In genomic region chr4:63493351-63494121, GRCm38 (mm10) we compare ENCODE assay signal across 7 mouse cellular contexts. TPM values are rescaled to one million over a fixed set of nuclear protein-coding genes. Genes with fewer than 3 reads are reported as not detected.
DNase-seq lines count a peak whose midpoint lies in the region; ATAC-seq lines count a peak whose summit lies in the region.

No protein-coding gene starts in this region.

- peak overlapping the region; percentile 88 for H3K4me2 ChIP-seq in hindbrain, embryonic 13.5 days
- H3K4me2 ChIP-seq in neural tube, embryonic 12.5 days (replicated peaks): peak overlapping the region; percentile 91

- DNase-seq in left cerebral cortex, postnatal 4 days: peak; percentile 67
- DNase-seq in left cerebral cortex, postnatal 14 days (ENCODE audit: low spot score in 2 of 2): no peak
- peak; percentile 20 for DNase-seq in embryonic facial prominence, embryonic 10.5 days (ENCODE audit: low spot score)
- no peak for DNase-seq in adrenal gland, postnatal 4 days (ENCODE audit: low spot score in 2 of 2)

- intact Hi-C loops in left cerebral cortex, postnatal 4 days (cut with DNase I): no loop called here
- intact Hi-C loops in left cerebral cortex, postnatal 14 days (cut with DNase I): loop anchor here (10.0 kb wide), 1 partner anchor 351 kb away; no protein-coding TSS in a partner anchor

- no peak overlapping the region for H3K9ac ChIP-seq in hindbrain, embryonic 13.5 days
- no peak overlapping the region for H3K9ac ChIP-seq in neural tube, embryonic 12.5 days

- no peak overlapping the region for H3K27ac ChIP-seq in embryonic facial prominence, embryonic 10.5 days (replicated peaks)
- H3K27ac ChIP-seq in hindbrain, embryonic 13.5 days: no peak overlapping the region
- no peak overlapping the region for H3K27ac ChIP-seq in neural tube, embryonic 12.5 days

- ATAC-seq in hindbrain, embryonic 13.5 days (ENCODE audit: low FRiP score): no peak
- ATAC-seq in neural tube, embryonic 12.5 days (ENCODE audit: low FRiP score, low read depth): no peak
- no peak for ATAC-seq in inflammation-experienced regulatory T-cells, adult 6 months

- H3K4me1 ChIP-seq in embryonic facial prominence, embryonic 10.5 days: peaks cover 62% of the 10 kb centered on the region
- H3K4me1 ChIP-seq in hindbrain, embryonic 13.5 days (replicated peaks): peaks cover 58% of the 10 kb centered on the region
- peaks cover 32% of the 10 kb centered on the region for H3K4me1 ChIP-seq in neural tube, embryonic 12.5 days

- peak overlapping the region; percentile 80 for H3K4me3 ChIP-seq in embryonic facial prominence, embryonic 10.5 days
- peak overlapping the region; percentile 67 for H3K4me3 ChIP-seq in hindbrain, embryonic 13.5 days
- peak overlapping the region; percentile 66; the same call in 1 of the 2 replicates for H3K4me3 ChIP-seq in neural tube, embryonic 12.5 days

- H3K27me3 ChIP-seq in embryonic facial prominence, embryonic 10.5 days (replicated peaks; ENCODE audit: low read depth, poor library complexity, severe bottlenecking): peaks cover 43% of the 10 kb centered on the region
- H3K27me3 ChIP-seq in hindbrain, embryonic 13.5 days: peaks cover 21% of the 10 kb centered on the region
- H3K27me3 ChIP-seq in neural tube, embryonic 12.5 days (replicated peaks): peaks cover 17% of the 10 kb centered on the region

- H3K9me3 ChIP-seq in embryonic facial prominence, embryonic 10.5 days: no peaks in the 10 kb centered on the region
- no peaks in the 10 kb centered on the region for H3K9me3 ChIP-seq in hindbrain, embryonic 13.5 days
- no peaks in the 10 kb centered on the region for H3K9me3 ChIP-seq in neural tube, embryonic 12.5 days

- H3K36me3 ChIP-seq in embryonic facial prominence, embryonic 10.5 days (replicated peaks): 0 out of 2 replicates have a peak, but pooled peaks cover 7% of the 10 kb centered on the region
- H3K36me3 ChIP-seq in hindbrain, embryonic 13.5 days: no peaks in the 10 kb centered on the region
- no peaks in the 10 kb centered on the region for H3K36me3 ChIP-seq in neural tube, embryonic 12.5 days

- 72% methylated on average over 9 of the region's 9 CpGs for WGBS in embryonic facial prominence, embryonic 10.5 days
- 34% methylated on average over 9 of the region's 9 CpGs for WGBS in hindbrain, embryonic 13.5 days
- 45% methylated on average over 9 of the region's 9 CpGs for WGBS in neural tube, embryonic 12.5 days

RNA-seq across cellular contexts. Expression of gene Whrn, which starts 2.3 kb away (rescaled TPM):
- 10 to 100 TPM; 24.9 to 28.6 TPM for total RNA-seq in left cerebral cortex, postnatal 4 days (2021)
- 10 to 100 TPM; 46.6 to 51.2 TPM for total RNA-seq in left cerebral cortex, postnatal 14 days (2021)
- polyA plus RNA-seq in embryonic facial prominence, embryonic 10.5 days (2016; fragmentation: Nextera tagmentation; extraction: Ambion mirVana): 4.2 and 7.5 TPM in 2 replicates
- 5.3 and 5.6 TPM in 2 replicates for polyA plus RNA-seq in hindbrain, embryonic 13.5 days (2015; fragmentation: Nextera tagmentation; extraction: Ambion mirVana)
- polyA plus RNA-seq in neural tube, embryonic 12.5 days (2016; fragmentation: Nextera tagmentation; extraction: Ambion mirVana): 9.0 and 10.0 TPM in 2 replicates
- polyA plus RNA-seq in inflammation-experienced regulatory T-cells, adult 6 months (2017; shearing (Covaris generic)): 1 to 10 TPM in 2 of 3 experiments, under 1 TPM in 1; 0.75 to 4.4 (median 3.9) TPM
- total RNA-seq in adrenal gland, postnatal 4 days (2021): 10 to 100 TPM; 22.6 to 26.4 TPM

RNA-seq across cellular contexts. Expression of gene Atp6v1g1, which starts 51.0 kb away (rescaled TPM):
- 100 to 1,000 TPM; 142 to 154 TPM for total RNA-seq in left cerebral cortex, postnatal 4 days (2021)
- total RNA-seq in left cerebral cortex, postnatal 14 days (2021): 100 to 1,000 TPM; 132 to 140 TPM
- 244 and 267 TPM in 2 replicates for polyA plus RNA-seq in embryonic facial prominence, embryonic 10.5 days (2016; fragmentation: Nextera tagmentation; extraction: Ambion mirVana)
- polyA plus RNA-seq in hindbrain, embryonic 13.5 days (2015; fragmentation: Nextera tagmentation; extraction: Ambion mirVana): 464 and 480 TPM in 2 replicates
- 423 and 429 TPM in 2 replicates for polyA plus RNA-seq in neural tube, embryonic 12.5 days (2016; fragmentation: Nextera tagmentation; extraction: Ambion mirVana)
- 100 to 1,000 TPM; 197 to 241 (median 218) TPM for polyA plus RNA-seq in inflammation-experienced regulatory T-cells, adult 6 months (2017; shearing (Covaris generic))
- total RNA-seq in adrenal gland, postnatal 4 days (2021): 100 to 1,000 TPM; 148 TPM

Comparison
In these comparisons a context has a peak if more than half of its experiments do, and no peak if none do; other contexts are left out.
1. DNase-seq: peak in left cerebral cortex, postnatal 4 days (single experiment) and embryonic facial prominence, embryonic 10.5 days (single experiment); none in left cerebral cortex, postnatal 14 days (0 of 2) and adrenal gland, postnatal 4 days (0 of 2).
2. Peak in every context shown above with its lines, with median percentiles within 50 percentile points of each other: H3K4me3 ChIP-seq.